Mouse (Mus musculus): ENCODE results near the gene Rhag. TPM values are rescaled to one million over a fixed set of nuclear protein-coding genes. Genes with fewer than 3 reads are reported as not detected.

The Rhag gene
- total RNA-seq (2023): 10 to 100 TPM in 1 of 2 experiments, 1 to 10 TPM in 1; 3.0 to 14.5 TPM

GRCm38 (mm10) chr17:40810934-40811333 is at the start of gene Rhag:
Rhag (plus strand) TSS chr17:40811126.

GRCm38 (mm10) chr17:40806953-40807572 is 3.9 kb upstream of the Rhag start, which contains the start of gene Crisp2:
Crisp2 (minus strand) TSS chr17:40807003.

GRCm38 (mm10) chr17:40879924-40880691 is 69.2 kb downstream of the Rhag start, which contains the start of gene 9130008F23Rik:
9130008F23Rik (minus strand) TSS chr17:40880559.

Other genes with a start within 250 kb of the Rhag start
- gene Esp6, start 249.6 kb upstream of the Rhag start, total RNA-seq (2023): not detected
- gene Esp4, start 212.5 kb upstream of the Rhag start, total RNA-seq (2023): not detected
- gene Esp3, start 179.1 kb upstream of the Rhag start, total RNA-seq (2023): not detected
- not detected for gene Esp1, start 84.0 kb upstream of the Rhag start, total RNA-seq (2023)
- not detected for gene Crisp2, start 4.1 kb upstream of the Rhag start, total RNA-seq (2023)
- gene 9130008F23Rik, start 69.4 kb downstream of the Rhag start, total RNA-seq (2023): under 1 TPM in 1 of 2 experiments, not detected in 1; 0.33 TPM
- not detected for gene Glyatl3, start 103.2 kb downstream of the Rhag start, total RNA-seq (2023)
- gene Mut, start 123.6 kb downstream of the Rhag start, total RNA-seq (2023): 1 to 10 TPM; 7.9 to 9.4 TPM
- gene Cenpq, start 123.9 kb downstream of the Rhag start, total RNA-seq (2023): 10 to 100 TPM; 22.8 to 23.9 TPM

All from neutrophil, adult 59 days (primary cell).